Mouse (Mus musculus) cortical plate, adult 2 months (tissue): ENCODE data around the gene Tfap2c.

Source experiments
- CTCF ChIP-seq: fragments of 200-500 bp; IDR thresholded peaks from 2 replicates; pipeline ENCODE4 v1.5.1; 2011; ENCODE audit warnings: mild to moderate bottlenecking, control low read depth, low read length; ENCODE audit not compliant: insufficient read depth; ENCODE audit errors: extremely low read depth
- POLR2A ChIP-seq: fragments of 200-500 bp; IDR thresholded peaks from 2 replicates; pipeline ENCODE4 v1.6.1; 2011; ENCODE audit warnings: mild to moderate bottlenecking, low read length, control low read depth; ENCODE audit not compliant: insufficient read depth; ENCODE audit errors: extremely low read depth

- TF ChIP-seq POLR2A (no peak), CTCF (no peak)
Observed at GRCm38 (mm10) chr2:172547807-172548586, 1.4 kb upstream of the Tfap2c start.
